Mouse (Mus musculus): ENCODE results near the gene Syn3. TPM values are rescaled to one million over a fixed set of nuclear protein-coding genes. Genes with fewer than 3 reads are reported as not detected.
A peak's percentile ranks its signal among the peaks of the same experiment; 100 is the strongest.
"Not testable (repeated sequence)": the region's sequence is repeated elsewhere in the genome, so short reads cannot be mapped to it uniquely, and the experiment has no call there.

Syn3 gene
- polyA plus RNA-seq, 1 experiment from 2014 or later = 4.0 TPM

GRCm38 (mm10) chr10:86435006-86435405 lies 63.7 kb downstream of the Syn3 start:
- H3K36me3 ChIP-seq (ENCODE audit: control insufficient read depth, insufficient read depth, low read length); H3K27me3 ChIP-seq (ENCODE audit: control insufficient read depth, insufficient read depth, low read length); H3K27ac ChIP-seq (ENCODE audit: low read length); ATAC-seq (ENCODE audit: insufficient read depth, low FRiP score); H3K4me3 ChIP-seq (replicated peaks; ENCODE audit: low read length); H3K4me2 ChIP-seq (ENCODE audit: low read depth, low read length); H3K4me1 ChIP-seq (ENCODE audit: control insufficient read depth, insufficient read depth, low read length); H3K9me3 ChIP-seq (replicated peaks; ENCODE audit: control insufficient read depth, low read length); H3K9ac ChIP-seq (ENCODE audit: low read length): not testable (repeated sequence)
- WGBS = 71% methylated on average over 4 of the region's 4 CpGs

DNA sequence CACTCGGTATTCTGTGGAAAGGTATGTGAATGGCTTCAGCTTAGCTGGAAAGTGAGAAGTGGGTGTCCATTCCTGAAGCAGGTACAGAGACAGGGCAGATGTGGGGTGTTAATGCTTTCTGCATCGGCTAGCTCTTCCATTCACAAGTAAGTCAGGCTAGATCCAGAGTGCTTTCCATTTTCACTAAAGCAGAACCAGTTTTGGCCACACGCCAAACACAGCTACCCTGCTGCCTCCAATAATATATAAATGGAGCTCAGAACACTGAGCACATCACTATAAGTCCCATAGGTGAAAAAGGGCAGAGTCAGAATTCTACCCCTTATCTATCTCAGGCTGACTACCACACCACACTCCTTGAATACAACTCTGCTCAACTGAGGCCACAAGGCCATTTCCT lies 69.0 kb downstream of the Syn3 start:
- Histone ChIP-seq H3K4me1 (ENCODE audit: control insufficient read depth, insufficient read depth, low read length) (peaks cover 12% of the 10 kb centered on the region; the same call in 1 of the 2 replicates), H3K27me3 (ENCODE audit: control insufficient read depth, insufficient read depth, low read length) (no peaks in the 10 kb centered on the region), H3K4me2 (ENCODE audit: low read depth, low read length) (no peak overlapping the region), H3K27ac (ENCODE audit: low read length) (no peak overlapping the region), H3K4me3 (replicated peaks; ENCODE audit: low read length) (no peak overlapping the region), H3K9me3 (replicated peaks; ENCODE audit: control insufficient read depth, low read length) (no peaks in the 10 kb centered on the region), H3K36me3 (ENCODE audit: control insufficient read depth, insufficient read depth, low read length) (no peaks in the 10 kb centered on the region), H3K9ac (ENCODE audit: low read length) (no peak overlapping the region)
- WGBS = 74% methylated on average over 3 of the region's 3 CpGs
- no peak for ATAC-seq (ENCODE audit: insufficient read depth, low FRiP score)

GRCm38 (mm10) chr10:86427956-86428355 lies 70.7 kb downstream of the Syn3 start:
- 68% methylated on average over 2 of the region's 2 CpGs for WGBS
- H3K4me2 ChIP-seq (ENCODE audit: low read depth, low read length) = no peak overlapping the region
- H3K9ac ChIP-seq (ENCODE audit: low read length) = no peak overlapping the region
- H3K4me3 ChIP-seq (replicated peaks; ENCODE audit: low read length) = no peak overlapping the region
- no peaks in the 10 kb centered on the region for H3K27me3 ChIP-seq (ENCODE audit: control insufficient read depth, insufficient read depth, low read length)
- H3K9me3 ChIP-seq (replicated peaks; ENCODE audit: control insufficient read depth, low read length) = no peaks in the 10 kb centered on the region
- peaks cover 12% of the 10 kb centered on the region; the same call in 1 of the 2 replicates for H3K4me1 ChIP-seq (ENCODE audit: control insufficient read depth, insufficient read depth, low read length)
- no peak for ATAC-seq (ENCODE audit: insufficient read depth, low FRiP score)
- H3K27ac ChIP-seq (ENCODE audit: low read length) = no peak overlapping the region
- H3K36me3 ChIP-seq (ENCODE audit: control insufficient read depth, insufficient read depth, low read length) = no peaks in the 10 kb centered on the region

DNA sequence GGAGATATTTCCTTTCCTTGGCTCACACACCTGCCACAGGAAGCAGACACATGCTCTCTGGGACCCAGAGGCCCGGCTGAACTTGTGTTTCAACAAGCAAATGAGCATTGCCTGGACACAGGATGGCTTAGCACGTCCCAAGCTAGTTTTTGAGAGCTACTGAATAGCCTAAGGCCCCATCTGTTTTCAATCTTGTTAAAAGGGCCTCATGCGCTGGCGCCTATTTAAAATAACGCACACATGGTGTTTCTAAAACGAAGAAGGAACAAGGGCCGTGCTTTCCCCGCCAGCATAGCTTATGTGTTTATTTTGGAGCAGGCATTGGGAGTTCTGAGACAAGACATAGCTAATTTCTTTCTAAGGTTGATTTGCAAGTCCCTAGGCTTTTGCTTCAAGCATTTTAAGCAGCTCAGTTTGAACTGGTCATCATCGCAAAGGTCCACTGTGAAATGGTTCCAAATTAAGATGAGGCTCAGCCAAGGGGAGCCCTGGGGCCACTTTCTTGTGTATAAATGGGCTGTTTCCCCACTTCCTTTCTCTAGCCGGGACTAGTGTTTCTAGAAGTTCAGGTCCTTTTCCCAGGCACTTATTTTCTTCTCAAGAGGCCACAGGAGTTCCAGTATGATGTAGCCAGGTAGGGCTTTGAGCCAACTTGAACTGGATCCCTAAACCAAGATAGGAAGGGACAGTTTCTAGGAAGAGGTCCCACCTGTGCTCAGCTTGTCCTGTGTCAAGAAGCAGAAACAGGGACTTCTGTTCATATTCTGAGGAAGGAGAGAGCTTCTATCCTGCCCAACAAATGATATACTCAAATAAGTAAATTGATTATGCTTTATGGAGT lies 72.8 kb downstream of the Syn3 start:
- H3K4me1 ChIP-seq (ENCODE audit: control insufficient read depth, insufficient read depth, low read length) = peaks cover 12% of the 10 kb centered on the region; the same call in 1 of the 2 replicates
- no peaks in the 10 kb centered on the region for H3K36me3 ChIP-seq (ENCODE audit: control insufficient read depth, insufficient read depth, low read length)
- no peaks in the 10 kb centered on the region for H3K27me3 ChIP-seq (ENCODE audit: control insufficient read depth, insufficient read depth, low read length)
- H3K9ac ChIP-seq (ENCODE audit: low read length) = no peak overlapping the region
- no peaks in the 10 kb centered on the region for H3K9me3 ChIP-seq (replicated peaks; ENCODE audit: control insufficient read depth, low read length)
- WGBS = 27% methylated on average over 10 of the region's 10 CpGs
- peak; percentile 85 for ATAC-seq (ENCODE audit: insufficient read depth, low FRiP score)
- no peak overlapping the region for H3K4me3 ChIP-seq (replicated peaks; ENCODE audit: low read length)
- peak overlapping the region; percentile 67 for H3K27ac ChIP-seq (ENCODE audit: low read length)
- H3K4me2 ChIP-seq (ENCODE audit: low read depth, low read length) = no peak overlapping the region

DNA sequence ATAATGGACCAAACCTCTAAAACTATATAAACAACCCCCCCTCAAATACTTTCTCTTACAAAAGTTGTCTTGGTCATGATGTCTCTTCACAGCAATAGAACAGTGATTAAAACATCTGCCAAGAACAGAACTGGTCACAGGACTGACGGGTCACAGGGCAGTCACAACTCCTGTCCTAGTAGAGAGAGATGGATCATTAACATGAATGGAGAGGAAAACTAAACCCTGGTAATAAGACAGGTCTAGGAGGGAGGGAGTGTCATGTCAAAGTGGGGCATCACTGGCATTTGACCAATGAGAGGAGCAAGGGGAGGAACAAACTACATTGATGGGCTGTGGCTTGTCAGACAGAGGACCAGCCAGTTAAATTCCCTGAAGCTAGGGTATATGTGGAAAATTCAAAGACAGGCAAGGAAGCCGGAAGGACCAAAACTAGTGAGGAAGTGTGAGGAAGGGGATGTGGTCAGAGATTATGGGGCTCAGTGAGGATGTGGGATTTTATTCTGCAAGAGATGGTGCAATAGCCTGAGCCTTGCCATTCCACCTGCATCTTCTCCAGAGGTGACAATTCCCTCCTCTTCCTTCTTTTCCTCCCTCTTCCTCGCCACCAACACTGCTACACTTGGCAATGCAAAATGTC lies 76.8 kb downstream of the Syn3 start:
- H3K27ac ChIP-seq (ENCODE audit: low read length) = no peak overlapping the region
- 86% methylated on average over 3 of the region's 3 CpGs for WGBS
- H3K4me3 ChIP-seq (replicated peaks; ENCODE audit: low read length) = no peak overlapping the region
- no peak overlapping the region for H3K9ac ChIP-seq (ENCODE audit: low read length)
- no peaks in the 10 kb centered on the region for H3K36me3 ChIP-seq (ENCODE audit: control insufficient read depth, insufficient read depth, low read length)
- no peaks in the 10 kb centered on the region for H3K9me3 ChIP-seq (replicated peaks; ENCODE audit: control insufficient read depth, low read length)
- H3K27me3 ChIP-seq (ENCODE audit: control insufficient read depth, insufficient read depth, low read length) = no peaks in the 10 kb centered on the region
- H3K4me1 ChIP-seq (ENCODE audit: control insufficient read depth, insufficient read depth, low read length) = peaks cover 12% of the 10 kb centered on the region; the same call in 1 of the 2 replicates
- ATAC-seq (ENCODE audit: insufficient read depth, low FRiP score) = no peak
- H3K4me2 ChIP-seq (ENCODE audit: low read depth, low read length) = no peak overlapping the region

DNA sequence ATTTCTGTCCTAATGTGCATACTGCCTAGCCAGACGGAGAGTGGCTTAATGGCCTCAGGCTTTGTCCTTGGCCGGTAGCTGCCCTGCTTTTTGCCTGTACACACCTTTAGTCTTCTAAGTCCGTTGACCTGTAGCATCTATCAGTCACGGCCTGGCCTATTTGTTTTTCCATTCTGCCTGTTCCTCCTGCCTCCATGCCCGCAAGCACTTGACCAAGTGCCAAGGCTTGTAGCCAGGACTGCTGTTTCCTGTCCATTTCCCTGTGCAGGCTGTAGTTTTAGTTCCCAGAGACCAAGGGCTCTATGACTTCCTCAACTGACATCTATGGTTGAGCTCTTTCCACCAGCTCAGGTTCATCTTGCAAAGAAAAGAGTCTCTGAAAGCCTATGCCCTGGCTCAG lies 79.8 kb downstream of the Syn3 start:
- Histone ChIP-seq H3K36me3 (ENCODE audit: control insufficient read depth, insufficient read depth, low read length) (no peaks in the 10 kb centered on the region), H3K27ac (ENCODE audit: low read length) (no peak overlapping the region), H3K9me3 (replicated peaks; ENCODE audit: control insufficient read depth, low read length) (no peaks in the 10 kb centered on the region), H3K4me2 (ENCODE audit: low read depth, low read length) (no peak overlapping the region), H3K27me3 (ENCODE audit: control insufficient read depth, insufficient read depth, low read length) (no peaks in the 10 kb centered on the region), H3K4me3 (replicated peaks; ENCODE audit: low read length) (no peak overlapping the region), H3K4me1 (ENCODE audit: control insufficient read depth, insufficient read depth, low read length) (no peaks in the 10 kb centered on the region), H3K9ac (ENCODE audit: low read length) (no peak overlapping the region)
- ATAC-seq (ENCODE audit: insufficient read depth, low FRiP score) = no peak
- WGBS = 78% methylated on average over 5 of the region's 5 CpGs

DNA sequence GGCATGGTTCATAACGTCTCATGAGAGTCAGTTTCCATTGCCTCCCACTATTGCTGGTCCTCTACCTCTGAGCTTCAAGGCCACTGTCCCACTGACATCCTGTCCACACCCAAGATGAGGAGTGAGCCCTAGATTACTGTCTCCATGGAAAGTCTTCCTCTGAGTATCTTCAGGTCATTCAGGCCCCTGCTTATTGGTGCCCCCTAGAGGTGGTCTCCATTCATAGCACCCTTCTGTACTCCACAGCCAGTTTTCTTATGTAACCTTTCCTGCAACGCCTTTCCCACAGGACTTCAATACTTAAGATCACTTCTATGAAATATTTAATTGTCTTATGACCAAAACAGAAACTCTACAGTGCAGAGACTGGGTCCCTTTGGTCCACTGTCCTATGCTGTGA lies 80.4 kb downstream of the Syn3 start:
- Histone ChIP-seq H3K4me3 (replicated peaks; ENCODE audit: low read length) (no peak overlapping the region), H3K9me3 (replicated peaks; ENCODE audit: control insufficient read depth, low read length) (no peaks in the 10 kb centered on the region), H3K27me3 (ENCODE audit: control insufficient read depth, insufficient read depth, low read length) (no peaks in the 10 kb centered on the region), H3K4me1 (ENCODE audit: control insufficient read depth, insufficient read depth, low read length) (no peaks in the 10 kb centered on the region), H3K27ac (ENCODE audit: low read length) (no peak overlapping the region), H3K9ac (ENCODE audit: low read length) (no peak overlapping the region), H3K36me3 (ENCODE audit: control insufficient read depth, insufficient read depth, low read length) (no peaks in the 10 kb centered on the region), H3K4me2 (ENCODE audit: low read depth, low read length) (no peak overlapping the region)
- WGBS = 63% methylated on average over 2 of the region's 2 CpGs
- no peak for ATAC-seq (ENCODE audit: insufficient read depth, low FRiP score)

GRCm38 (mm10) chr10:86416806-86417205 lies 81.9 kb downstream of the Syn3 start:
- 67% methylated on average over 8 of the region's 8 CpGs for WGBS
- Histone ChIP-seq H3K9ac (ENCODE audit: low read length) (no peak overlapping the region), H3K4me2 (ENCODE audit: low read depth, low read length) (no peak overlapping the region), H3K27me3 (ENCODE audit: control insufficient read depth, insufficient read depth, low read length) (no peaks in the 10 kb centered on the region), H3K4me3 (replicated peaks; ENCODE audit: low read length) (no peak overlapping the region), H3K9me3 (replicated peaks; ENCODE audit: control insufficient read depth, low read length) (no peaks in the 10 kb centered on the region), H3K27ac (ENCODE audit: low read length) (no peak overlapping the region), H3K4me1 (ENCODE audit: control insufficient read depth, insufficient read depth, low read length) (no peaks in the 10 kb centered on the region), H3K36me3 (ENCODE audit: control insufficient read depth, insufficient read depth, low read length) (no peaks in the 10 kb centered on the region)
- ATAC-seq (ENCODE audit: insufficient read depth, low FRiP score) = no peak

GRCm38 (mm10) chr10:86410868-86411267 lies 87.8 kb downstream of the Syn3 start:
- Histone ChIP-seq H3K9me3 (replicated peaks; ENCODE audit: control insufficient read depth, low read length) (no peaks in the 10 kb centered on the region), H3K27ac (ENCODE audit: low read length) (no peak overlapping the region), H3K4me1 (ENCODE audit: control insufficient read depth, insufficient read depth, low read length) (no peaks in the 10 kb centered on the region), H3K4me3 (replicated peaks; ENCODE audit: low read length) (no peak overlapping the region), H3K4me2 (ENCODE audit: low read depth, low read length) (no peak overlapping the region), H3K36me3 (ENCODE audit: control insufficient read depth, insufficient read depth, low read length) (no peaks in the 10 kb centered on the region), H3K9ac (ENCODE audit: low read length) (no peak overlapping the region), H3K27me3 (ENCODE audit: control insufficient read depth, insufficient read depth, low read length) (no peaks in the 10 kb centered on the region)
- ATAC-seq (ENCODE audit: insufficient read depth, low FRiP score) = no peak
- 82% methylated on average over 6 of the region's 6 CpGs for WGBS

Data from stomach, embryonic 16.5 days (tissue).